Mouse (Mus musculus) thymus, adult 2 months (tissue): ENCODE measurements around the gene Cox4i1. TPM values are rescaled to one million over a fixed set of nuclear protein-coding genes. Genes with fewer than 3 reads are reported as not detected.
A peak's percentile ranks its signal among the peaks of the same experiment; 100 is the strongest.

ENCODE experiments used
- DNase-seq: peaks from one replicate; pipeline ENCODE4 v3.0.0; 2021
- H3K27ac ChIP-seq: fragments of 200-500 bp; 2 replicates; pipeline ENCODE4 v1.5.1; 2012; ENCODE audit warnings: low read length, control low read depth; ENCODE audit not compliant: control insufficient read depth, insufficient read depth
- H3K27me3 ChIP-seq: fragments of 200-500 bp; 2 replicates; pipeline ENCODE4 v1.6.1; 2012; ENCODE audit warnings: mild to moderate bottlenecking, low read length, moderate library complexity, mixed read lengths; ENCODE audit not compliant: control insufficient read depth, insufficient read depth
- H3K36me3 ChIP-seq: fragments of 200-500 bp; 2 replicates; pipeline ENCODE4 v1.6.1; 2012; ENCODE audit warnings: mild to moderate bottlenecking, low read length, moderate library complexity; ENCODE audit not compliant: control insufficient read depth, insufficient read depth
- H3K4me1 ChIP-seq: fragments of 200-500 bp; replicated peaks from 2 replicates; pipeline ENCODE4 v1.6.1; 2012; ENCODE audit warnings: low read length; ENCODE audit not compliant: control insufficient read depth, insufficient read depth
- H3K4me3 ChIP-seq: fragments of 200-500 bp; 2 replicates; pipeline ENCODE4 v1.5.1; 2012; ENCODE audit warnings: mild to moderate bottlenecking, low read length, control low read depth, moderate library complexity; ENCODE audit not compliant: control insufficient read depth, insufficient read depth
- CTCF ChIP-seq: fragments of 200-500 bp; IDR thresholded peaks from 2 replicates; pipeline ENCODE4 v1.5.1; 2012; ENCODE audit warnings: mild to moderate bottlenecking, control low read depth, low read length, moderate library complexity, borderline replicate concordance; ENCODE audit not compliant: control insufficient read depth, poor library complexity, insufficient read depth; ENCODE audit errors: extremely low read depth
- POLR2A ChIP-seq: fragments of 200-500 bp; IDR thresholded peaks from 2 replicates; pipeline ENCODE4 v1.6.1; 2012; ENCODE audit warnings: mild to moderate bottlenecking, low read length, control low read depth, moderate library complexity; ENCODE audit not compliant: control insufficient read depth, poor library complexity, insufficient read depth; ENCODE audit errors: extremely low read depth
- WGBS: fragments of 180-500 bp; shearing (Covaris S2); methylation state at CpG from one replicate; pipeline ENCODE4 v1.1.7; 2018; 5-methylcytosine and 5-hydroxymethylcytosine counted together
- polyA plus RNA-seq: library from polyadenylated mRNA; depleted of rRNA; stranded (reverse); fragments of >200 nt; gene quantifications from 2 replicates; pipeline ENCODE4 v1.2.3, GENCODE M21; 2012

Cox4i1 gene
- polyA plus RNA-seq, 1 experiment: 1,074 TPM

DNA sequence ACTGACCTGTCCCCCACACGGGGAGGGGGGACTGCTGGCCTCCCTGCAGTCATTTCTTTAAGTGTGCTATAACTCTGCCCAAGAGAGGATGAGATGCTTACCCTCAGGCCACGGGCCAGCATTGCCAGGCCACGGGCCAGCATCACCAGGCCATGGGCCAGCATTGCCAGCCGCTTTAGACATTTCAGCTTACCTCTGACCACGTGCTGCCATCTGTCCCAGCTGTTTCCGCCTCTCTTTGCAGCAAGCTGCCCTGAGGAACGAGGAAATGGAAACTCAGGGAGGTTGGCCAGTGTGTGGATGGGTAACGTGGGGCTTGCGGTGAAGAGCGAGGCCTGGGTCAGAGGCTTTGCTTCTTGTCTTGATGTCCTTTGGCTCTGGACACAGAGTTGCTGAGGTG is 13.1 kb downstream of the Cox4i1 start:
- no peak overlapping the region for H3K4me3 ChIP-seq
- peaks cover 2% of the 10 kb centered on the region; the same call in 1 of the 2 replicates for H3K4me1 ChIP-seq
- TF ChIP-seq CTCF (no peak), POLR2A (no peak)
- WGBS: 69% methylated on average over 10 of the region's 10 CpGs
- no peak overlapping the region for H3K27ac ChIP-seq
- H3K27me3 ChIP-seq: no peaks in the 10 kb centered on the region
- no peaks in the 10 kb centered on the region for H3K36me3 ChIP-seq
- DNase-seq: no peak

DNA sequence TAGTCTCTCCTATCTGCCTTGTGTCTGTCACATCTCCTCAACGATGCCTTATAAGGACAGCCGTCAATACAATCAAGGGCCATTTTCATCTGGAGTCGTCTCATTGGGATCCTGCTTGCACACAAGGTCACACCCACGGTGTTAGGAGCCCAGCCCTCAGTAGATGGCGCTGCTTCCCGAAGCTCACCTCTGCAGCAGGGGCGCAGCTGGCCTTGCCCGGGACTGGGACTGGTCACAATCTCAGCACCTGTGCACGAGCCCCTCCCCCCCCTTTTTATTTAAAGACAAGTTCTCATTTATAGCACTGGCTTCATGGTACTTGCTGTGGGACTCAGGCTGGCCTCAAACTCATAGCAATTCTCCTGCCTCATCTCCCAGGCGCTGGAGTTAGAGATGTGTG is 15.6 kb downstream of the Cox4i1 start:
- no peaks in the 10 kb centered on the region for H3K27me3 ChIP-seq
- WGBS: 14% methylated on average over 10 of the region's 10 CpGs
- no peak overlapping the region for H3K4me3 ChIP-seq
- no peak overlapping the region for H3K27ac ChIP-seq
- peak; percentile 86 for DNase-seq
- peaks cover 7% of the 10 kb centered on the region; the same call in 1 of the 2 replicates for H3K4me1 ChIP-seq
- H3K36me3 ChIP-seq: no peaks in the 10 kb centered on the region
- TF ChIP-seq CTCF (peak; percentile 89; the same call in 1 of the 2 replicates), POLR2A (no peak)

- no peak for DNase-seq
- Histone ChIP-seq H3K27ac (no peak overlapping the region), H3K36me3 (no peaks in the 10 kb centered on the region), H3K4me1 (peaks cover 7% of the 10 kb centered on the region; the same call in 1 of the 2 replicates), H3K4me3 (no peak overlapping the region), H3K27me3 (no peaks in the 10 kb centered on the region)
- no peak for TF ChIP-seq CTCF
- no peak for TF ChIP-seq POLR2A
- WGBS: 89% methylated on average over 5 of the region's 5 CpGs
Observed at GRCm38 (mm10) chr8:120684082-120684481, 16.1 kb downstream of the Cox4i1 start.

DNA sequence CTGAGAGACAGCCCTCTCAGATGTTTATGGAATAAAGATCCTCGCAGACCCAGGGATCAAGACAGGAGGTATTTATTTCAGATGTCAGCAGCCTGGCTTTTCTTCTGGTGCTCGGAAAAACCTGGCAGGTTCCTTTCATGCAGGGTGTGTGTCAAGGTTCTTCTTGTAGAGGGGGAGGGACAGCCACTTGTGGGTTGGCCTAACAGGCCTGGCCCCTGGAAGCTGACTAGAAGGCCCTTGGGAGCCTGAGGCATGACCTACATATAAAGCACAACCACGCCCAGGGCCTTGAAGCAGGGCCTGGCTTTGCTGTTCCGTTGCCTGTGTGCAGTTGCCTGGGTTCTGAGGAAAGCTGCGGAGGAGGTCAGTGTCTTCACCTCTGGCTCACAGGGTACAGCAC is 17.1 kb downstream of the Cox4i1 start:
- no peak overlapping the region for H3K27ac ChIP-seq
- no peaks in the 10 kb centered on the region for H3K36me3 ChIP-seq
- peaks cover 7% of the 10 kb centered on the region; the same call in 1 of the 2 replicates for H3K4me1 ChIP-seq
- H3K4me3 ChIP-seq: no peak overlapping the region
- 93% methylated on average over 5 of the region's 5 CpGs for WGBS
- no peak for DNase-seq
- no peaks in the 10 kb centered on the region for H3K27me3 ChIP-seq
- TF ChIP-seq CTCF: no peak
- TF ChIP-seq POLR2A: no peak

DNA sequence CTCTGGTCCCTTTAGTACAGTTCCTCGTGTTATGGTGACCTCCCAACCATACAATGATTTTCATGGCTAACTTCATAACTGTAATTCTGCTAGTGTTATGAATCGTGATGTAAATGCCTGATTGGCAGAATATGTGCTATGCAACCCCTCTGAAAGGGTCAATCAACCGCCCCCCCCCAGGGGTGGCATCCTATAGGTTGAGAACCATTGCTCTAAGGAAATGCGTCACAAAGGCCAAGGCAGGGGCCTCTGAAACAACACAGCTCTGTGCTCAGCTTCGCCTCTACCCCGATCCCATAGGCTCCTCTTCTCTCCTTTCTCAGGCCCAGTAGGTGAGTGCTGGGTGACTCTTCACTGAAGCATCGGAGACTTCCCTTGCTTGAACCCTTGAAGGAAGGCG is 17.6 kb downstream of the Cox4i1 start:
- peak overlapping the region; percentile 30; the same call in 1 of the 2 replicates for H3K27ac ChIP-seq
- 84% methylated on average over 8 of the region's 8 CpGs for WGBS
- no peak overlapping the region for H3K4me3 ChIP-seq
- no peaks in the 10 kb centered on the region for H3K27me3 ChIP-seq
- H3K36me3 ChIP-seq: no peaks in the 10 kb centered on the region
- DNase-seq: no peak
- no peak for TF ChIP-seq POLR2A
- no peak for TF ChIP-seq CTCF
- H3K4me1 ChIP-seq: peaks cover 7% of the 10 kb centered on the region; the same call in 1 of the 2 replicates

GRCm38 (mm10) chr8:120686051-120686450 is 18.0 kb downstream of the Cox4i1 start:
- Histone ChIP-seq H3K36me3 (no peaks in the 10 kb centered on the region), H3K4me1 (peaks cover 7% of the 10 kb centered on the region; the same call in 1 of the 2 replicates), H3K27ac (peak overlapping the region; percentile 30; the same call in 1 of the 2 replicates), H3K4me3 (no peak overlapping the region), H3K27me3 (no peaks in the 10 kb centered on the region)
- WGBS: 31% methylated on average over 13 of the region's 13 CpGs
- no peak for TF ChIP-seq POLR2A
- no peak for TF ChIP-seq CTCF
- no peak for DNase-seq

- no peak overlapping the region for H3K27ac ChIP-seq
- H3K36me3 ChIP-seq: no peaks in the 10 kb centered on the region
- DNase-seq: no peak
- TF ChIP-seq POLR2A (no peak), CTCF (no peak)
- peaks cover 7% of the 10 kb centered on the region; the same call in 1 of the 2 replicates for H3K4me1 ChIP-seq
- WGBS: 68% methylated on average over 5 of the region's 5 CpGs
- H3K4me3 ChIP-seq: no peak overlapping the region
- no peaks in the 10 kb centered on the region for H3K27me3 ChIP-seq
Observed at GRCm38 (mm10) chr8:120686576-120686975, 18.6 kb downstream of the Cox4i1 start.
